Mouse (Mus musculus): ENCODE measurements around the gene Itga9. TPM values are rescaled to one million over a fixed set of nuclear protein-coding genes. Genes with fewer than 3 reads are reported as not detected.

Itga9 gene
- polyA plus RNA-seq, 1 experiment: 6.2 TPM

DNA sequence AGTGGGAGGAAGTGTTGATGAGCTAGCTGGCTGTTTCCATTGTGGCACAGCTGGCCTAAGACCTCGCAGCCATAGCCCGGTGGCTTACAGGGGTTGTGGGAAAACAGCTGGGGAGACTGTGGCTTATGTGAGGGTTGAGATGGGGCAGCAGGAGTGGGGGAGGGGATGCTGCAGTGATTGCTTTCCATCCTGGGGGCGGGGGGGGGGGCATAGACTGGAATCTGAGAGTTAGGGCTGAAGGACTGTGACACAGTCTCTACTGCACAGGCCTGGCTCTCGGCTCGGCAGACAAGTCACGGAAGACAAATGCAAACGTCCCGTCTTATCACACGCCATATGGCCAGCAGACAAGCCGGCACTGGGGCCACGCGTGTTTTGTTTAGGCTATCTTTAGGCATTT, 94.4 kb downstream of the Itga9 start:
- TF ChIP-seq POLR2A (IDR thresholded peaks at IDR 0.05; ENCODE audit: control insufficient read depth, low read depth, low read length) (no peak), CTCF (IDR thresholded peaks at IDR 0.05; ENCODE audit: control insufficient read depth, insufficient read depth, insufficient replicate concordance, low read depth, low read length) (no peak)
- Histone ChIP-seq H3K4me3 (ENCODE audit: control insufficient read depth, low read depth, low read length) (no peak overlapping the region), H3K4me1 (ENCODE audit: control insufficient read depth, insufficient read depth, low read length) (no peaks in the 10 kb centered on the region), H3K36me3 (ENCODE audit: control insufficient read depth, insufficient read depth, low read length) (no peaks in the 10 kb centered on the region), H3K27ac (ENCODE audit: control insufficient read depth, insufficient read depth, low read depth, low read length) (no peak overlapping the region), H3K27me3 (ENCODE audit: control insufficient read depth, insufficient read depth, low read length) (no peaks in the 10 kb centered on the region)

DNA sequence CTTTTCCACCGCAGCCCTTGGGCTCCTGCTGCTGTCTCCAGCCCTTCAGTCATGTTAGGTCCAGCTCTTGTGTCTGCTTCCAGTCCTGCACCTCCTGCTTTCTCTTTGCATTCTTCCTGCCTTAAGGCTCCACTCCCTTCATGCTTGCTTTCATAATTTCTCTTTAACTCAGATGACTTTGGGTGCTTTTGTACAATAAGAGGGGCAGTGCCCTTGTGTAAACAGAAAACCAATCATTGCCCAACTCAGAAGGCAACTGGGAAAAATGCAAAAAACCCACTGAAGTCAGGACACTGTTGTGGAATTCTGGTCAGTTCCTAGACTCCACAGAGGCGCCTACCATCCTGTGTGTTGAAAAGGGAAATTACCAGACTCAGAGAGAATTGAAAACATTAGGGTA, 95.3 kb downstream of the Itga9 start:
- H3K4me1 ChIP-seq (ENCODE audit: control insufficient read depth, insufficient read depth, low read length): no peaks in the 10 kb centered on the region
- no peak overlapping the region for H3K4me3 ChIP-seq (ENCODE audit: control insufficient read depth, low read depth, low read length)
- no peaks in the 10 kb centered on the region for H3K36me3 ChIP-seq (ENCODE audit: control insufficient read depth, insufficient read depth, low read length)
- H3K27ac ChIP-seq (ENCODE audit: control insufficient read depth, insufficient read depth, low read depth, low read length): no peak overlapping the region
- no peaks in the 10 kb centered on the region for H3K27me3 ChIP-seq (ENCODE audit: control insufficient read depth, insufficient read depth, low read length)
- TF ChIP-seq POLR2A (IDR thresholded peaks at IDR 0.05; ENCODE audit: control insufficient read depth, low read depth, low read length) (no peak), CTCF (IDR thresholded peaks at IDR 0.05; ENCODE audit: control insufficient read depth, insufficient read depth, insufficient replicate concordance, low read depth, low read length) (no peak)

DNA sequence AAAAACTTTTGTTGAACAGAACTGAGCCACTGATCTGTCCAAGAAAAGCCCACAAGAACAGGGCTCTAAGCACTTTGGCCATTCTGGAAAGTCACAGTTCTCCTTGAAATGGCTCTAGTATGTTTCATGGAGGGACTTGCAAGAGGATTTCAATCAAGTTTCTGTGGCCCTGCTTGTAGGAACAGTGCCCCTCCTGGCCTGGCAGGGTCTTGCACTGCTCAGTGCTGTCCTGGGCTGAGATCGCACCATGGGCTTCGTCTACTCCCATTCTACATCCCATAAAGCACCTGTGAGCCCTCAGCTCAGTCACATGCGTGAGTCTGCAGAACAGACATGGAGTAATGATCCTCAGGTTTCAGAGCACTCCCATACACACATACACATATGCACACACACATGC, 96.7 kb downstream of the Itga9 start:
- H3K27me3 ChIP-seq (ENCODE audit: control insufficient read depth, insufficient read depth, low read length): no peaks in the 10 kb centered on the region
- H3K4me3 ChIP-seq (ENCODE audit: control insufficient read depth, low read depth, low read length): no peak overlapping the region
- TF ChIP-seq CTCF (IDR thresholded peaks at IDR 0.05; ENCODE audit: control insufficient read depth, insufficient read depth, insufficient replicate concordance, low read depth, low read length) (peak; percentile 26; the same call in 1 of the 2 replicates), POLR2A (IDR thresholded peaks at IDR 0.05; ENCODE audit: control insufficient read depth, low read depth, low read length) (no peak)
- H3K36me3 ChIP-seq (ENCODE audit: control insufficient read depth, insufficient read depth, low read length): no peaks in the 10 kb centered on the region
- no peak overlapping the region for H3K27ac ChIP-seq (ENCODE audit: control insufficient read depth, insufficient read depth, low read depth, low read length)
- H3K4me1 ChIP-seq (ENCODE audit: control insufficient read depth, insufficient read depth, low read length): no peaks in the 10 kb centered on the region

DNA sequence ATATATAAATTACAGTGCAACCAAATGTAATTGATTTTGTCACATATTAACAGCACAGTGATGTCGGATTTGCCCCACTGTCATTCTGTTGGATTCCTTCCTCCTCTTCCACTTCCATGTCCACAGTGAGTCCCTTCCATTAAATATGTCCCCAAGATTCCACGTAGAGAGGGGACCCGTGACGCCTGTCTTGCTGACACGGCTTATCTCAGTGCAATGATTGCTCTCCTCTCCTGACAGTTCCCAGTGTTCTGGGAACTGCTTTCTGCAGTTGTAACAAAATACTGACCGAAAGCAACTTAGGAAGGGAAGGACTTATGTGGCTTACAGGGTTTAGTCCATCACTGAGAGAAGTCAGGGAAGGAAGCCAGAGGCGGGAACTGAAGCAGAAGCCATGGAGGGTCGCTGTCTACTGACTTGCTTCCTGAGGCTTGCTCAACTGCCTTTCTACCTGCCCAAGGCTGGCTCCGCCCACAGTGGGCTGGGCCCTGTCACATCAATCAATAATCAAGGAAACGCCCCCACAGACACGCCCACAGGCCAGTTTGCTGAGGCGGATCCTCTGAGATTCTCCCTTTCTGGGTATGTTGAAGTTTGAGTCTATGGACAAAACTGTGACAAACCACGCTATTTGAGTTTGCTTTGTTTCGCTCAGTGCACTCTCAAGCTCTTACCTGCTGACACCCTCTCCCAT, 99.0 kb downstream of the Itga9 start:
- H3K4me3 ChIP-seq (ENCODE audit: control insufficient read depth, low read depth, low read length): no peak overlapping the region
- no peak for TF ChIP-seq POLR2A (IDR thresholded peaks at IDR 0.05; ENCODE audit: control insufficient read depth, low read depth, low read length)
- no peak for TF ChIP-seq CTCF (IDR thresholded peaks at IDR 0.05; ENCODE audit: control insufficient read depth, insufficient read depth, insufficient replicate concordance, low read depth, low read length)
- H3K4me1 ChIP-seq (ENCODE audit: control insufficient read depth, insufficient read depth, low read length): no peaks in the 10 kb centered on the region
- no peaks in the 10 kb centered on the region for H3K36me3 ChIP-seq (ENCODE audit: control insufficient read depth, insufficient read depth, low read length)
- H3K27me3 ChIP-seq (ENCODE audit: control insufficient read depth, insufficient read depth, low read length): no peaks in the 10 kb centered on the region
- no peak overlapping the region for H3K27ac ChIP-seq (ENCODE audit: control insufficient read depth, insufficient read depth, low read depth, low read length)

DNA sequence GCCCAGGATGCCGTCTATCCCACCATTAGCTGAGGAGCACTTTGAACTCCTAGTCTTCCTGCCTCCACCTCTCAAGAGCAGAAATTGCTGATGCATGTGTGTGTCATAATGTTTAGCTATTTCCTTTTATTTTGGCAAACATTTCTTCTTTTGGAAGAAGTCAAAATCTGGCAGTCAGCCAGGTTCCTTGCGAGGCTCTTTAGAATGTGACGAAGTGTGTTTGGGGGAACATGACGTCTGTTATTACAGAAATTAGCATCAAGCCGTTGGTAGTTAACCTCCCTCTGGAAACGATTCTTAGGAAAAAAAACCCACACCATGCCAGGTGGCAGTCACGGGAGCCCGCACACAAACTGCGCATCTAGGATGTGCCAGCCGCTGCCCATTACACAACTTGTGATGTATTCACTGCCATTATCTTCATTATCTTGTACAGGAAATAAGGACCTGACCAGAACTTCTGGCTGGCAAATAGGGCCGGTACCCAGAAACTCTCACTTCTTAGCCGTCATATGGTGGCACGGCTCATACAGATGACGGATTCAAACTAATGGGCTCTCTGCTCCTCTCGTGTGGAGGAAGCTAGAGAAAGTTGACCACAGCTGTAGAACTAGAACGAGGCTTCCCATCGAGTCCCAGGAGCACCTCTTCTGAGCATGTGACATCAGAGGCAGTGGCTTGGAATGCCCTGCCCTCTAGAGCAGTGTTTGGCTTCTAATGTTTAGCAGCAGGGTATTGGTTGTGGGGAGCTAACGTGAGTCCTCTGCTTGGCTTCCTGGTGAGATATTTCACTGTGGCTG, 99.9 kb downstream of the Itga9 start:
- TF ChIP-seq CTCF (IDR thresholded peaks at IDR 0.05; ENCODE audit: control insufficient read depth, insufficient read depth, insufficient replicate concordance, low read depth, low read length) (no peak), POLR2A (IDR thresholded peaks at IDR 0.05; ENCODE audit: control insufficient read depth, low read depth, low read length) (no peak)

DNA sequence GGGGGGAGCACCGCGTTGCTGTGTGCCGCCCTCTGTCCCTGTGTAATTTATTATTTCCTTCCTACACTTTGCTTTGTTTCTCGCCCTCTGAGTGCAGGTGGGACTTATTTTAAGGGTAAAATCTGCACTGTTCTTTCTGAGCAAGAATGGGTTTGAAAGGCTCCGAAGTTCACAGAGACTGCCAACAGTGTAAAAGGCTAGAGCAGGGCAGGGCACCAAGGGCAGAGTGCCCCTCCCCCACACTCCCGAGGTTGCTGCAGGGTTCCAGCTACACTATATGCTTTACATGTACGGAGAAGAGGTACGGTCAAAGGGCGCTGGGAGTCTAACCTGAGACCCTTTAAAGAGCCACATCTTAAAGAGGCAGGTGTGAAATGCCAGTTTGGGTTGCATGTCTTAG, 104.1 kb downstream of the Itga9 start:
- no peak for TF ChIP-seq POLR2A (IDR thresholded peaks at IDR 0.05; ENCODE audit: control insufficient read depth, low read depth, low read length)
- TF ChIP-seq CTCF (IDR thresholded peaks at IDR 0.05; ENCODE audit: control insufficient read depth, insufficient read depth, insufficient replicate concordance, low read depth, low read length): no peak
- H3K4me3 ChIP-seq (ENCODE audit: control insufficient read depth, low read depth, low read length): no peak overlapping the region
- H3K27ac ChIP-seq (ENCODE audit: control insufficient read depth, insufficient read depth, low read depth, low read length): no peak overlapping the region
- no peaks in the 10 kb centered on the region for H3K4me1 ChIP-seq (ENCODE audit: control insufficient read depth, insufficient read depth, low read length)
- no peaks in the 10 kb centered on the region for H3K36me3 ChIP-seq (ENCODE audit: control insufficient read depth, insufficient read depth, low read length)
- no peaks in the 10 kb centered on the region for H3K27me3 ChIP-seq (ENCODE audit: control insufficient read depth, insufficient read depth, low read length)

More for the DNA sequence above, 99.9 kb downstream of the Itga9 start:
- Histone ChIP-seq H3K27me3 (ENCODE audit: control insufficient read depth, insufficient read depth, low read length) (no peaks in the 10 kb centered on the region), H3K27ac (ENCODE audit: control insufficient read depth, insufficient read depth, low read depth, low read length) (no peak overlapping the region), H3K36me3 (ENCODE audit: control insufficient read depth, insufficient read depth, low read length) (no peaks in the 10 kb centered on the region), H3K4me1 (ENCODE audit: control insufficient read depth, insufficient read depth, low read length) (no peaks in the 10 kb centered on the region), H3K4me3 (ENCODE audit: control insufficient read depth, low read depth, low read length) (no peak overlapping the region)

DNA sequence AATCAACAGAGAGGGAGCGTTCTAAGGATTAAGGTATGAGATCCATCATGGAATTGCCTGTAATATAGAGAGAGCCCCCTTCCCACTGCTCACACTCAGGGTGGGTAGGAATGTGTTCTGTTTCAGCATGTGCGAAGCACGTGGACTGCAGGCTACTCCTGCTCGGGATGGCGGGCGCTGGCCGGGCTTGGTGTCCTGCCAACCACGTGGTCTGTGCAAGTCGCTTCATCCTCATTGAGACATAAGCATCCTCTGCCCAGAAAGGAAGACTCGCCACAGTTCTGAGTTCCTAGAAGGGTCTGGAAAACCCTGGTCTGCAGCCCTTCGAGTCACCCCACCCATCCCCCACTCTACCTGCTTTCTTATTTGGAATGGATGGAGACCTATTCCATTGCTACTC, 105.3 kb downstream of the Itga9 start:
- Histone ChIP-seq H3K27me3 (ENCODE audit: control insufficient read depth, insufficient read depth, low read length) (no peaks in the 10 kb centered on the region), H3K27ac (ENCODE audit: control insufficient read depth, insufficient read depth, low read depth, low read length) (no peak overlapping the region), H3K36me3 (ENCODE audit: control insufficient read depth, insufficient read depth, low read length) (no peaks in the 10 kb centered on the region), H3K4me1 (ENCODE audit: control insufficient read depth, insufficient read depth, low read length) (no peaks in the 10 kb centered on the region), H3K4me3 (ENCODE audit: control insufficient read depth, low read depth, low read length) (no peak overlapping the region)
- TF ChIP-seq POLR2A (IDR thresholded peaks at IDR 0.05; ENCODE audit: control insufficient read depth, low read depth, low read length): no peak
- no peak for TF ChIP-seq CTCF (IDR thresholded peaks at IDR 0.05; ENCODE audit: control insufficient read depth, insufficient read depth, insufficient replicate concordance, low read depth, low read length)
